Mouse (Mus musculus) ovary, adult 18-20 months (tissue): ENCODE measurements at regions not wholly inside any gene's neighbourhood (a gene's known extent, or its start where the extent isn't known, plus 50 kb on each side); places are given as distances from the start of the nearest gene placed in this dataset.

Source experiments
- DNase-seq: peaks from one replicate; pipeline ENCODE4 v3.0.0; 2022; ENCODE audit warnings: low spot score, mixed read lengths

- no peak for DNase-seq
These were observed 391.5 kb upstream of the Mef2c start for GRCm38 (mm10) chr13:83112323-83112722.

GRCm38 (mm10) chr13:83112741-83113140, 391.1 kb upstream of the Mef2c start:
- no peak for DNase-seq

GRCm38 (mm10) chr13:83113808-83114207, 390.0 kb upstream of the Mef2c start:
- no peak for DNase-seq

GRCm38 (mm10) chr13:83114401-83114800, 389.4 kb upstream of the Mef2c start:
- no peak for DNase-seq

- DNase-seq = no peak
These were observed 388.1 kb upstream of the Mef2c start for GRCm38 (mm10) chr13:83115691-83116090.

- no peak for DNase-seq
These were observed 383.5 kb upstream of the Mef2c start for GRCm38 (mm10) chr13:83120343-83120742.

- no peak for DNase-seq
These were observed 380.2 kb upstream of the Mef2c start for GRCm38 (mm10) chr13:83123596-83123995.

- no peak for DNase-seq
These were observed 379.2 kb upstream of the Mef2c start for GRCm38 (mm10) chr13:83124651-83125050.

GRCm38 (mm10) chr13:83126438-83126837, 377.4 kb upstream of the Mef2c start:
- no peak for DNase-seq

- DNase-seq = no peak
These were observed 372.5 kb upstream of the Mef2c start for GRCm38 (mm10) chr13:83131129-83131981.

GRCm38 (mm10) chr13:83131982-83132354, 371.9 kb upstream of the Mef2c start:
- DNase-seq = no peak

- no peak for DNase-seq
These were observed 370.9 kb upstream of the Mef2c start for GRCm38 (mm10) chr13:83132671-83133638.

GRCm38 (mm10) chr13:83143316-83143715, 360.5 kb upstream of the Mef2c start:
- no peak for DNase-seq

- DNase-seq = no peak
These were observed 349.2 kb upstream of the Mef2c start for GRCm38 (mm10) chr13:83154626-83155124.

GRCm38 (mm10) chr13:83159969-83160368, 343.9 kb upstream of the Mef2c start:
- no peak for DNase-seq

- no peak for DNase-seq
These were observed 341.1 kb upstream of the Mef2c start for GRCm38 (mm10) chr13:83162761-83163160.

- DNase-seq = no peak
These were observed 328.7 kb upstream of the Mef2c start for GRCm38 (mm10) chr13:83175086-83175485.

- no peak for DNase-seq
These were observed 301.7 kb upstream of the Mef2c start for GRCm38 (mm10) chr13:83201931-83202671.

GRCm38 (mm10) chr13:83206622-83207021, 297.2 kb upstream of the Mef2c start:
- no peak for DNase-seq

GRCm38 (mm10) chr13:83207513-83207912, 296.3 kb upstream of the Mef2c start:
- DNase-seq = no peak

- no peak for DNase-seq
These were observed 295.7 kb upstream of the Mef2c start for GRCm38 (mm10) chr13:83208111-83208510.

- DNase-seq = peak; percentile 3
These were observed 289.0 kb upstream of the Mef2c start for GRCm38 (mm10) chr13:83214811-83215210.
